Mouse (Mus musculus) thymus, adult 2 months (tissue): Measurements from ENCODE around the gene Ckap4.

Experiments
- CTCF ChIP-seq: fragments of 200-500 bp; IDR thresholded peaks from 2 replicates; pipeline ENCODE4 v1.5.1; 2012; ENCODE audit warnings: mild to moderate bottlenecking, control low read depth, low read length, moderate library complexity, borderline replicate concordance; ENCODE audit not compliant: control insufficient read depth, poor library complexity, insufficient read depth; ENCODE audit errors: extremely low read depth
- POLR2A ChIP-seq: fragments of 200-500 bp; IDR thresholded peaks from 2 replicates; pipeline ENCODE4 v1.6.1; 2012; ENCODE audit warnings: mild to moderate bottlenecking, low read length, control low read depth, moderate library complexity; ENCODE audit not compliant: control insufficient read depth, poor library complexity, insufficient read depth; ENCODE audit errors: extremely low read depth

GRCm38 (mm10) chr10:84516414-84516927, 17.4 kb downstream of the Ckap4 start:
- TF ChIP-seq CTCF (no peak), POLR2A (no peak)
